Mouse (Mus musculus): ENCODE results near the gene Cdk5. TPM values are rescaled to one million over a fixed set of nuclear protein-coding genes. Genes with fewer than 3 reads are reported as not detected.

The Cdk5 gene
- polyA plus RNA-seq (2012; rRNA removed): 33.7 and 43.1 TPM in 2 replicates

DNA sequence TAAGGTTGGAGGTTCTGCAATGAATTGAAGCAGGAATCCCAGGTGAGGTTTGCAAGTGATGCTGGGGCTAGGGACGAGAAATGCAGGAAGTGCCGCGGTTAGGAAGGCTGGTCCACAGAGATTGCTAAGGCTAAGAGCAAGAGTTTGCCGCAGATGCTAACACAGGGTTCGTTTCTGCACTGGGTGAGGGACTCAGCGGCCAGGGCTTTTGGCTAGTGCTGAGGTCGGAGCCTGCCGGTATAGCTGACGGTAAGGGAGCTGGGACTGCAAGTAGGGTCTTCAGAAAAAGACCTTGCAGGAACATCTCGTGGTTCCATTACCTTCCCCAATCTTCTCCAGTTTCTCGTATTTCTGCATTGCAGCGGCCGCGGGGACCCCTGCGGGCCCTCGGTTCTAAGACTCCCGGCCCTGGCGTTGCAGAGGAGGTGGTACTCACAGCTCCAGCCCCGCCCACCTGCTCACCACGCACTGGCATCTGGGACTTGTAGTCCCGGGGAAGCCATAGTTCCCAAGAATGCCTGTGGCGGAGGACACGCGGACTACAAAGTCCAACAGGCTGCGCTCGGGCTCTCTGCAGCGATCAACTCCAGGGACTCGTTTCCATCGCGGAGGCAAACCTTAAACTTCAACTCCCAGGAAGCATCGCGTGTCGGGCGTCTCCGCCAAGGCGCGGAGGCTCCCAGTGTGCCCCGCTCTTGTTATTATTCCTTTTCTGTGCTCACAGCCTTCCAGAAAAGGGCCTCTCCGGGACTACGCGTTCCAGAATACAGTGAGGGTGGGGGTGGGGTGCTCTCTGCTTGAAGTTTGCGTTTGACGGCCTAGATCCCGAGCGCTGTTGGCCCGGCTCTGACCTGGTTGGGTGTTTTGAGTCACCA is at the start of gene Cdk5, which contains the start of gene Slc4a2:
TSS of gene Cdk5 (minus strand) at position 402 of the 875 bp plus-strand sequence.
TSS of gene Slc4a2 (plus strand) at position 709 of the 875 bp plus-strand sequence.
- peaks cover 3% of the 10 kb centered on the region for H3K36me3 ChIP-seq (ENCODE audit: control insufficient read depth, insufficient read depth, low read length)
- H3K4me3 ChIP-seq (ENCODE audit: extremely low read depth, insufficient read depth, insufficient read length): peak within 1 kb of the TSS; percentile 88
- under 1% methylated on average over 46 of the region's 46 CpGs for WGBS
- DNase-seq (ENCODE audit: low read depth in 1 of 2, low spot score in 2 of 2): peak; percentile 97 to 98
- peak within 1 kb of the TSS; percentile 95 for H3K27ac ChIP-seq (ENCODE audit: insufficient read depth, low read length)
- H3K4me1 ChIP-seq (ENCODE audit: control insufficient read depth, insufficient read depth, insufficient read length): peaks cover 10% of the 10 kb centered on the region; the same call in 1 of the 2 replicates
- TF ChIP-seq CTCF (IDR thresholded peaks at IDR 0.05; ENCODE audit: extremely low read depth, insufficient read depth, insufficient read length, insufficient replicate concordance) (no peak), POLR2A (IDR thresholded peaks at IDR 0.05; ENCODE audit: low read depth, low read length) (peak; percentile 55)
- H3K27me3 ChIP-seq (ENCODE audit: control insufficient read depth, insufficient read depth, low read length): no peaks in the 10 kb centered on the region

DNA sequence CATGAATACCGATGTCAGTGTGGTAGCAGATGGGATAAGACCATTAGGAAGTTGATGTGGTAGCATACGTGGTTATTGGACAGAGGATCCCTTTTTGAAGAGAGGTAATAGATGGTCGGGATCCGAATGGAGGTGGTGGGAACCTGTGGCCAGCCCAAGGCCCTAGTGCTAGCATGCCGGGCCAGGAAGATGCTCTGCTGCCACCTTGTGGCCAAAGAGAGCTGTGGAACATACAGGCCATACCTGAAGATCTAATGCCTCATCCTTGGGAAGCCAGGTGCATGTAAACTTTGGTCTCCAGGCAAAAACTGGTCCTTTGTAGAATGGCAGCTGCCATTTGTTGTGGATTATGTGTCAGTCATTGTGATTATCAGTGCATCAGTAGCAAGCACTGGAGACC is 47.3 kb upstream of the Cdk5 start:
- WGBS: 26% methylated on average over 5 of the region's 5 CpGs
- DNase-seq (ENCODE audit: low read depth in 1 of 2, low spot score in 2 of 2): peak; percentile 44 to 78
- Histone ChIP-seq H3K36me3 (ENCODE audit: control insufficient read depth, insufficient read depth, low read length) (no peaks in the 10 kb centered on the region), H3K4me3 (ENCODE audit: extremely low read depth, insufficient read depth, insufficient read length) (no peak overlapping the region), H3K27ac (ENCODE audit: insufficient read depth, low read length) (no peak overlapping the region), H3K27me3 (ENCODE audit: control insufficient read depth, insufficient read depth, low read length) (peaks cover 11% of the 10 kb centered on the region), H3K4me1 (ENCODE audit: control insufficient read depth, insufficient read depth, insufficient read length) (peaks cover 10% of the 10 kb centered on the region)
- TF ChIP-seq POLR2A (IDR thresholded peaks at IDR 0.05; ENCODE audit: low read depth, low read length) (no peak), CTCF (IDR thresholded peaks at IDR 0.05; ENCODE audit: extremely low read depth, insufficient read depth, insufficient read length, insufficient replicate concordance) (peak; percentile 96)

DNA sequence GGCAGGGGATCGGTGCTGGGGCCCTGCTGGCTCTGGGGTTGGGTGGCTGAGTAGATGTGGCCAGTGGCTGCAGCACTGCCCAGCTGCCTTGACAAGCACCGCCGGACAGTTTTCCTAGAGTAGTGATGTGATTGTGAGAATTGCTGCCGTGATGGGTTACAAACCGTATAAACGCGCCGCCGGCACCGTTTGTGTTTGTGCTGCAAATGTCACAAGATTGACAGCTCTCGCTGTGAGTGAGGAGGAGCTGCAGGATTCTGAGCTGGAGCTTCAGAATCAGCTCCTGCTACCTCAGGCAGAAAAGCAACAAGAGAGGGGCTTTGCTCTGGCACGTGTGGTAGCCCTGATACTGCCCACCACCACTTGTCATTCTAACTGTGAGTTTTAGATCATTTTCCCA is 43.4 kb upstream of the Cdk5 start:
- no peak overlapping the region for H3K4me3 ChIP-seq (ENCODE audit: extremely low read depth, insufficient read depth, insufficient read length)
- no peaks in the 10 kb centered on the region for H3K4me1 ChIP-seq (ENCODE audit: control insufficient read depth, insufficient read depth, insufficient read length)
- no peaks in the 10 kb centered on the region for H3K36me3 ChIP-seq (ENCODE audit: control insufficient read depth, insufficient read depth, low read length)
- DNase-seq (ENCODE audit: low read depth in 1 of 2, low spot score in 2 of 2): no peak
- no peak overlapping the region for H3K27ac ChIP-seq (ENCODE audit: insufficient read depth, low read length)
- H3K27me3 ChIP-seq (ENCODE audit: control insufficient read depth, insufficient read depth, low read length): no peaks in the 10 kb centered on the region
- WGBS: 92% methylated on average over 12 of the region's 12 CpGs
- no peak for TF ChIP-seq CTCF (IDR thresholded peaks at IDR 0.05; ENCODE audit: extremely low read depth, insufficient read depth, insufficient read length, insufficient replicate concordance)
- TF ChIP-seq POLR2A (IDR thresholded peaks at IDR 0.05; ENCODE audit: low read depth, low read length): no peak

DNA sequence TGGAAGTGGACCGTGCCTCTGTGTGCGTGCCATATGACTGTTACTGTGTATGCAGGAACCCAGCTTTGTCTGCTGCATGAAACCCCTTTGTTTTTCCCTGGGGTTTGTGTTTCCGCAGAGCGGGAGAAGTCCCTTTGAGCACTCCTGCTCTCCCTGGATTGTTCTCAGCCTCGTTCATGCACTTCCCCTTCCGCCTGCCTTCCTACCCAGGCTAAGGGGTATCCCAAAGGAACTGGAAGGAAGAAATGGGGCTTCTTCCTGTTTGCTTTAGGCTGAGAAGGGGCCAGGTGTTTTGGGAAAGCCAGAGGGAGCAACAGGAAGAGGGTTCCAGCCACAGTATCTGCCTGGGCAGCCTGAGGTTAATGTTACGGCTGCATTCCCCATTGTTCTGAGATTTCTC is 32.3 kb upstream of the Cdk5 start:
- Histone ChIP-seq H3K27ac (ENCODE audit: insufficient read depth, low read length) (no peak overlapping the region), H3K4me3 (ENCODE audit: extremely low read depth, insufficient read depth, insufficient read length) (no peak overlapping the region), H3K4me1 (ENCODE audit: control insufficient read depth, insufficient read depth, insufficient read length) (peaks cover 8% of the 10 kb centered on the region), H3K36me3 (ENCODE audit: control insufficient read depth, insufficient read depth, low read length) (no peaks in the 10 kb centered on the region), H3K27me3 (ENCODE audit: control insufficient read depth, insufficient read depth, low read length) (no peaks in the 10 kb centered on the region)
- DNase-seq (ENCODE audit: low read depth in 1 of 2, low spot score in 2 of 2): no peak
- no peak for TF ChIP-seq CTCF (IDR thresholded peaks at IDR 0.05; ENCODE audit: extremely low read depth, insufficient read depth, insufficient read length, insufficient replicate concordance)
- no peak for TF ChIP-seq POLR2A (IDR thresholded peaks at IDR 0.05; ENCODE audit: low read depth, low read length)
- 86% methylated on average over 7 of the region's 7 CpGs for WGBS

DNA sequence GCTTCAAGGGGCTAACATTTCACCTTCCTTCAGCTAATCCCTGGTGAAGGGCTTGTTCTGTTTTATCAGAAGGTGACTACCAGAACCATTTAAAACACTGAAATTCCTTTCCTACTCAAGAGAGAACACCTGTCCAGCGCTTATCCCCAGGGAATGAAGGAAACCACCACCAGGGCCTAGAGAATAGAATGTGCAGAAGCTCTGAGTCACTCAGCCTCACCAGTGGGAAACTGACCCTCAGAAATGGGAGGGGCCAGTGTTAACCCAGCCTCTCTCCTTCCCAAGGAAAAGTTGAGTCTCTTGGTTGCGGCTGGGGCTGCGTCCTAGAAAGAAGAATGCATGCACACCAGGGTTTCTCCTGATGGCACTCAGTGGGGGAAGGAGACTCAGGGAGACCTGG is 31.7 kb upstream of the Cdk5 start:
- TF ChIP-seq CTCF (IDR thresholded peaks at IDR 0.05; ENCODE audit: extremely low read depth, insufficient read depth, insufficient read length, insufficient replicate concordance) (no peak), POLR2A (IDR thresholded peaks at IDR 0.05; ENCODE audit: low read depth, low read length) (no peak)
- Histone ChIP-seq H3K36me3 (ENCODE audit: control insufficient read depth, insufficient read depth, low read length) (no peaks in the 10 kb centered on the region), H3K4me3 (ENCODE audit: extremely low read depth, insufficient read depth, insufficient read length) (no peak overlapping the region), H3K27ac (ENCODE audit: insufficient read depth, low read length) (no peak overlapping the region), H3K27me3 (ENCODE audit: control insufficient read depth, insufficient read depth, low read length) (no peaks in the 10 kb centered on the region), H3K4me1 (ENCODE audit: control insufficient read depth, insufficient read depth, insufficient read length) (peaks cover 8% of the 10 kb centered on the region)
- 92% methylated on average over 3 of the region's 3 CpGs for WGBS
- DNase-seq (ENCODE audit: low read depth in 1 of 2, low spot score in 2 of 2): no peak

DNA sequence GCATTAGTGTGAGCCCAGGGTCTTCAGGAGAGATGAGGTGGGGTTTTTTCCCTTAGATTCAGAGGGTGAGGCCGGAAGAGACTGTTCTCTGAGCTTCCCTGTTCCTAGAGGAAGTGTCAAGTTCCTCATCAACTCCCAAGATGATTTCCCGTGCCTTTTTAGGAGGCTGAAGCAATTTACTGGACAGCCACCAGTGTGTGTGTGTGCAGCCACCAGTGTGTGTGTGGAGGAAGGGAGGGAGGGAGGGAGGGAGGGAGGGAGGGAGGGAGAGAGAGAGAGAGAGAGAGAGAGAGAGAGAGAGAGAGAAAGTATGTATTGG is 30.6 kb upstream of the Cdk5 start:
- Histone ChIP-seq H3K27me3 (ENCODE audit: control insufficient read depth, insufficient read depth, low read length) (no peaks in the 10 kb centered on the region), H3K36me3 (ENCODE audit: control insufficient read depth, insufficient read depth, low read length) (no peaks in the 10 kb centered on the region), H3K4me1 (ENCODE audit: control insufficient read depth, insufficient read depth, insufficient read length) (peaks cover 8% of the 10 kb centered on the region), H3K27ac (ENCODE audit: insufficient read depth, low read length) (no peak overlapping the region), H3K4me3 (ENCODE audit: extremely low read depth, insufficient read depth, insufficient read length) (no peak overlapping the region)
- no peak for TF ChIP-seq POLR2A (IDR thresholded peaks at IDR 0.05; ENCODE audit: low read depth, low read length)
- no peak for TF ChIP-seq CTCF (IDR thresholded peaks at IDR 0.05; ENCODE audit: extremely low read depth, insufficient read depth, insufficient read length, insufficient replicate concordance)
- DNase-seq (ENCODE audit: low read depth in 1 of 2, low spot score in 2 of 2): no peak
- WGBS: 51% methylated on average over 2 of the region's 2 CpGs
